Mouse (Mus musculus) gastrocnemius, postnatal 25 days (tissue): ENCODE data around the gene Lbhd2. TPM values are rescaled to one million over a fixed set of nuclear protein-coding genes. Genes with fewer than 3 reads are reported as not detected.

Experiments
- DNase-seq: peaks from one replicate; pipeline ENCODE4 v3.0.0; 2022
- long read RNA-seq, 2 experiments: library from polyadenylated mRNA; stranded (forward); transcript quantifications; one replicate each; pipeline ENCODE4 v2.0.0; 2021
- total RNA-seq, 2 experiments: library from RNA; stranded (reverse); gene quantifications; 1 replicate in 1 of 2; 2 replicates in 1 of 2; pipeline ENCODE4 v1.2.3; 2021

Lbhd2 gene
- total RNA-seq: not detected
- long read RNA-seq, experiment 1: 0 reads
- long read RNA-seq, experiment 2: 0 reads

GRCm38 (mm10) chr12:111406622-111407021 lies at the start of gene Lbhd2:
Gene Lbhd2 (plus strand): TSS chr12:111406809.
- no peak for DNase-seq

GRCm38 (mm10) chr12:111360671-111361070 lies 45.9 kb upstream of the Lbhd2 start:
- no peak for DNase-seq

- DNase-seq: no peak
These were observed 45.1 kb upstream of the Lbhd2 start for GRCm38 (mm10) chr12:111361319-111362098.

GRCm38 (mm10) chr12:111364234-111364633 lies 42.4 kb upstream of the Lbhd2 start:
- DNase-seq: no peak

- no peak for DNase-seq
These were observed 39.5 kb upstream of the Lbhd2 start for GRCm38 (mm10) chr12:111367065-111367464.

- no peak for DNase-seq
These were observed 36.4 kb upstream of the Lbhd2 start for GRCm38 (mm10) chr12:111370249-111370648.

- DNase-seq: no peak
These were observed 34.7 kb upstream of the Lbhd2 start for GRCm38 (mm10) chr12:111371905-111372304.

- DNase-seq: no peak
These were observed 33.2 kb upstream of the Lbhd2 start for GRCm38 (mm10) chr12:111373411-111373810.

- no peak for DNase-seq
These were observed 31.9 kb upstream of the Lbhd2 start for GRCm38 (mm10) chr12:111374727-111375126.

GRCm38 (mm10) chr12:111375559-111375958 lies 31.1 kb upstream of the Lbhd2 start:
- DNase-seq: no peak

- no peak for DNase-seq
These were observed 30.6 kb upstream of the Lbhd2 start for GRCm38 (mm10) chr12:111376053-111376452.

- DNase-seq: peak; percentile 68
These were observed 29.7 kb upstream of the Lbhd2 start for GRCm38 (mm10) chr12:111376826-111377331.

GRCm38 (mm10) chr12:111377376-111377973 lies 29.1 kb upstream of the Lbhd2 start, which contains the start of gene Cdc42bpb:
Gene Cdc42bpb (minus strand): TSS chr12:111377718.
- peak; percentile 96 for DNase-seq

- DNase-seq: no peak
These were observed 28.6 kb upstream of the Lbhd2 start for GRCm38 (mm10) chr12:111377986-111378490.

GRCm38 (mm10) chr12:111378812-111379211 lies 27.8 kb upstream of the Lbhd2 start:
- no peak for DNase-seq

- no peak for DNase-seq
These were observed 20.5 kb upstream of the Lbhd2 start for GRCm38 (mm10) chr12:111385883-111386641.

GRCm38 (mm10) chr12:111386642-111387120 lies 19.9 kb upstream of the Lbhd2 start:
- DNase-seq: peak; percentile 56

- no peak for DNase-seq
These were observed 19.5 kb upstream of the Lbhd2 start for GRCm38 (mm10) chr12:111387146-111387545.

- DNase-seq: no peak
These were observed 12.6 kb upstream of the Lbhd2 start for GRCm38 (mm10) chr12:111394008-111394407.

GRCm38 (mm10) chr12:111396997-111397396 lies 9.6 kb upstream of the Lbhd2 start:
- no peak for DNase-seq

GRCm38 (mm10) chr12:111401454-111402184 lies 5.0 kb upstream of the Lbhd2 start:
- no peak for DNase-seq
